Mouse (Mus musculus) kidney, postnatal 0 days (tissue): Measurements from ENCODE around the gene Ccdc194. TPM values are rescaled to one million over a fixed set of nuclear protein-coding genes. Genes with fewer than 3 reads are reported as not detected.

Source experiments
- ATAC-seq: fragments of 200-750 bp; cut with Nextera tagmentation; replicated peaks from 2 replicates; pipeline ENCODE4 v1.8.0; 2017; ENCODE audit warnings: low read depth, moderate number of reproducible peaks, moderate TSS enrichment, moderate library complexity; ENCODE audit not compliant: low FRiP score
- DNase-seq: peaks from one replicate; pipeline ENCODE4 v3.0.0-alpha.2; 2016; ENCODE audit warnings: low spot score
- H3K27ac ChIP-seq: fragments of 300-500 bp; sonication (generic); 2 replicates; pipeline ENCODE4 v1.5.1; 2014; ENCODE audit warnings: mild to moderate bottlenecking
- H3K27me3 ChIP-seq: fragments of 300-500 bp; sonication (generic); 2 replicates; pipeline ENCODE4 v1.6.1; 2014; ENCODE audit warnings: low read length, mixed read lengths; ENCODE audit not compliant: insufficient read depth
- H3K36me3 ChIP-seq: fragments of 300-500 bp; sonication (generic); 2 replicates; pipeline ENCODE4 v1.6.1; 2014; ENCODE audit warnings: low read length, mixed read lengths; ENCODE audit not compliant: insufficient read depth
- H3K4me1 ChIP-seq: fragments of 300-500 bp; sonication (generic); replicated peaks from 2 replicates; pipeline ENCODE4 v1.6.1; 2014; ENCODE audit warnings: antibody characterized with exemption, low read length, mixed read lengths; ENCODE audit not compliant: insufficient read depth
- H3K4me2 ChIP-seq: fragments of 300-500 bp; sonication (generic); 2 replicates; pipeline ENCODE4 v1.6.1; 2014; ENCODE audit warnings: mild to moderate bottlenecking, low read length, moderate library complexity, mixed read lengths
- H3K4me3 ChIP-seq: fragments of 300-500 bp; sonication (generic); replicated peaks from 2 replicates; pipeline ENCODE4 v1.5.1; 2014; ENCODE audit warnings: low read depth, low read length
- H3K9ac ChIP-seq: fragments of 300-500 bp; sonication (generic); 2 replicates; pipeline ENCODE4 v1.6.1; 2014; ENCODE audit warnings: low read depth, low read length
- H3K9me3 ChIP-seq: fragments of 300-500 bp; sonication (generic); replicated peaks from 2 replicates; pipeline ENCODE4 v1.6.1; 2016; ENCODE audit warnings: low read length, inconsistent platforms, mixed read lengths
- CTCF ChIP-seq: IDR thresholded peaks from 2 replicates; pipeline ENCODE4 v1.5.1; 2016; ENCODE audit warnings: antibody characterized with exemption, low read depth, mild to moderate bottlenecking, moderate library complexity
- WGBS: fragments of 180-500 bp; shearing (Covaris S2); extraction: QIAGEN DNeasy Blood & Tissue Kit; methylation state at CpG from one replicate; pipeline ENCODE4 v1.1.7; 2014; 5-methylcytosine and 5-hydroxymethylcytosine counted together
- polyA plus RNA-seq: library from polyadenylated mRNA; unstranded; fragments of >200 nt; fragmentation: Nextera tagmentation; extraction: Ambion mirVana; gene quantifications from 2 replicates; pipeline ENCODE4 v1.2.1, GENCODE M21; 2015

Ccdc194 gene
- polyA plus RNA-seq, 1 experiment from 2014 or later = 0.20 TPM

GRCm38 (mm10) chr8:71569366-71570290 lies 44.1 kb upstream of the Ccdc194 start:
- Histone ChIP-seq H3K9ac (peak overlapping the region; percentile 67), H3K9me3 (no peaks in the 10 kb centered on the region), H3K4me3 (peak overlapping the region; percentile 61), H3K27ac (peak overlapping the region; percentile 96), H3K36me3 (no peaks in the 10 kb centered on the region), H3K4me1 (peaks cover 6% of the 10 kb centered on the region; the same call in 1 of the 2 replicates), H3K27me3 (no peaks in the 10 kb centered on the region), H3K4me2 (peak overlapping the region; percentile 62)
- peak; percentile 93 for DNase-seq
- ATAC-seq = peak; percentile 78
- no peak for TF ChIP-seq CTCF
- WGBS = 1% methylated on average over 51 of the region's 51 CpGs

DNA sequence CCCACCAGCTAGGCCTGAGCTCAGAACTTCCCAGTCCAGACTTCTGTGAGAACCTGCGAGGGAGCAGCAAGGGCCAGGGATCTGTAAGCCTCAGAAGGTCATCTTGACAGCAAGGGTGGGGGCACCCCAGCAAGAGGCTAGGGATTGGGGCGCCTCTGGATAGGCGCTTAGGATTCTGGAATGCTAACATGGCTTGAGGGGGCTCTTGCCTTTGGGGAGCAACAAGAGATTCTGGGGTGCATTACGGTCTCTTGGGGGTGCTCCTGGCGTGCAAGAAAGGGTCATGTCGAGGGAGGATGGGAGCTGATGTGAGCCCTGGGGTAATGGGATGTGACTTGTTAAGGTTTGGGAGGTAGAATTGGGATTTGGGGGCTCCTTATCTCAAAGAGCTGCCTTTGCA lies 43.4 kb upstream of the Ccdc194 start:
- TF ChIP-seq CTCF = no peak
- WGBS = 25% methylated on average over 6 of the region's 6 CpGs
- Histone ChIP-seq H3K4me3 (peak overlapping the region; percentile 61), H3K4me1 (peaks cover 6% of the 10 kb centered on the region; the same call in 1 of the 2 replicates), H3K27ac (peak overlapping the region; percentile 96), H3K9me3 (no peaks in the 10 kb centered on the region), H3K36me3 (no peaks in the 10 kb centered on the region), H3K4me2 (peak overlapping the region; percentile 62), H3K9ac (peak overlapping the region; percentile 67), H3K27me3 (no peaks in the 10 kb centered on the region)
- ATAC-seq (no peak), DNase-seq (no peak)

- Histone ChIP-seq H3K4me1 (peaks cover 6% of the 10 kb centered on the region; the same call in 1 of the 2 replicates), H3K27me3 (no peaks in the 10 kb centered on the region), H3K9ac (peak within 1 kb of the TSS; percentile 67), H3K27ac (peak within 1 kb of the TSS; percentile 96), H3K36me3 (no peaks in the 10 kb centered on the region), H3K4me2 (peak within 1 kb of the TSS; percentile 62), H3K4me3 (peak within 1 kb of the TSS; percentile 61), H3K9me3 (no peaks in the 10 kb centered on the region)
- ATAC-seq = peak; percentile 9; the same call in 1 of the 2 replicates
- TF ChIP-seq CTCF = no peak
- DNase-seq = peak; percentile 64
- WGBS = 8% methylated on average over 13 of the region's 13 CpGs
Measured at GRCm38 (mm10) chr8:71568387-71568937, 43.0 kb upstream of the Ccdc194 start, which contains the start of gene Slc27a1. Gene Slc27a1 (plus strand): TSS chr8:71568882.

DNA sequence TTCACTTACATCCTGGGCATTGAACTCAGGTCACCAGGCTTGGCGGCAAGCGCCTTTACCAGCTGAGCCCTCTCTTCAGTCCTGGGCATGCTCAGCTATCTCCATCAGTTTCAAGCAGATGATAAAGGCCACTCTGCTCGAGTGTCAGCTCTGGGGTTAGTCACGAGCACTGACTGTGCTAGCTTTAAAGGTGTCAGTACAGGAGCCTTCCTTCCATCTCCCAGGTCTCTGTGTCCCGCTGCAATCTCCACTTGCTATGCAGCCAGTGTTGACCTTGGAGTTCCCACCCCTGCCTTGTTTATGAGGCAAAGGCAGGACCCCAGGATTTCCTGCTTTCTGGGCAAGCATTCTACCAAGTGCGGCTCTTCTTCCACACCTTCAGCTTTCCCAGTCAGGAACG lies 42.1 kb upstream of the Ccdc194 start:
- H3K4me2 ChIP-seq = no peak overlapping the region
- no peaks in the 10 kb centered on the region for H3K36me3 ChIP-seq
- peaks cover under 1% of the 10 kb centered on the region; the same call in 1 of the 2 replicates for H3K27me3 ChIP-seq
- H3K9me3 ChIP-seq = no peaks in the 10 kb centered on the region
- DNase-seq (no peak), ATAC-seq (no peak)
- 73% methylated on average over 7 of the region's 7 CpGs for WGBS
- no peak for TF ChIP-seq CTCF
- peaks cover 6% of the 10 kb centered on the region; the same call in 1 of the 2 replicates for H3K4me1 ChIP-seq
- H3K9ac ChIP-seq = no peak overlapping the region
- H3K27ac ChIP-seq = peak overlapping the region; percentile 96
- H3K4me3 ChIP-seq = no peak overlapping the region

GRCm38 (mm10) chr8:71566501-71566900 lies 41.0 kb upstream of the Ccdc194 start, which contains the start of gene Nxnl1:
Gene Nxnl1 (minus strand): TSS chr8:71566601.
- Histone ChIP-seq H3K4me1 (peaks cover 6% of the 10 kb centered on the region; the same call in 1 of the 2 replicates), H3K27me3 (peaks cover 5% of the 10 kb centered on the region; the same call in 1 of the 2 replicates), H3K36me3 (no peaks in the 10 kb centered on the region), H3K4me2 (no peak within 1 kb of the TSS), H3K4me3 (no peak within 1 kb of the TSS), H3K9ac (no peak within 1 kb of the TSS), H3K9me3 (no peaks in the 10 kb centered on the region), H3K27ac (no peak within 1 kb of the TSS)
- DNase-seq (no peak), ATAC-seq (no peak)
- no peak for TF ChIP-seq CTCF
- WGBS = 82% methylated on average over 3 of the region's 3 CpGs

DNA sequence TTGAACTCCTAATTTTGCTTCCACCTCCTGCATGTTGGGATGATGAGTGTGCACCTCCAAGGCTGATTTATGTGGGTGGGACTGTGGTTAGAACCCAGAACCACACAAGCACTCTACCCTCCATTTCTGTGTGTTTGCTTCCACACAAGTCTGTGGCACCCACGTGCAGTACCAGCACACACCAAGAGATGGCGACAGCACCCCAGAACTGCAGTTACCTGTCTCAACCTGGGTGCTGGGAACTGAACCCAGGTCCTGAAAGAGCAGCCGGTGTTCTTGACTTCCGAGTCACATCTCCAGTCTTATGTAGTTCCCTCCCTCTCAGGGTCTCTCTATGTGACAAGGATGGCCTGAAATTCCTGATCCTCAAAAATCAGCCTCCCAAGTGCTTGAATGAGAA lies 38.5 kb upstream of the Ccdc194 start:
- Histone ChIP-seq H3K9ac (no peak overlapping the region), H3K4me1 (peaks cover 8% of the 10 kb centered on the region; the same call in 1 of the 2 replicates), H3K27me3 (peaks cover 5% of the 10 kb centered on the region; the same call in 1 of the 2 replicates), H3K4me3 (no peak overlapping the region), H3K27ac (no peak overlapping the region), H3K36me3 (no peaks in the 10 kb centered on the region), H3K9me3 (no peaks in the 10 kb centered on the region), H3K4me2 (no peak overlapping the region)
- ATAC-seq = no peak
- WGBS = 88% methylated on average over 4 of the region's 4 CpGs
- peak; percentile 29; the same call in 1 of the 2 replicates for TF ChIP-seq CTCF
- DNase-seq = no peak
